Mouse (Mus musculus): Measurements from ENCODE around the gene Ctbp2. TPM values are rescaled to one million over a fixed set of nuclear protein-coding genes. Genes with fewer than 3 reads are reported as not detected.

The Ctbp2 gene
- total RNA-seq, 2 experiments from 2014 or later: 17.7 to 21.8 TPM

DNA sequence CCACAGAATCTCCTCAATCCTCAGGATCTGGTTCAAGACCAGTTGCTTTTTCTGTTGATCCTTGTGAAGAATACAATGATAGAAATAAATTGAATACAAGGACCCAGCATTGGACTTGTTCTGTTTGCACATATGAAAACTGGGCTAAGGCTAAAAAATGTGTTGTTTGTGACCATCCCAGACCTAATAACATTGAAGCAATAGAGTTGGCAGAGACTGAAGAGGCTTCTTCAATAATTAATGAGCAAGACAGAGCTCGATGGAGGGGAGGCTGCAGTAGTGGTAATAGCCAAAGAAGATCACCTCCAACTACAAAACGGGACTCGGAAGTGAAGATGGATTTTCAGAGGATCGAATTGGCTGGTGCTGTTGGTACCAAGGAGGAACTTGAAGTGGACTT is 174.2 kb downstream of the Ctbp2 start:
- DNase-seq (ENCODE audit: low spot score): no peak

DNA sequence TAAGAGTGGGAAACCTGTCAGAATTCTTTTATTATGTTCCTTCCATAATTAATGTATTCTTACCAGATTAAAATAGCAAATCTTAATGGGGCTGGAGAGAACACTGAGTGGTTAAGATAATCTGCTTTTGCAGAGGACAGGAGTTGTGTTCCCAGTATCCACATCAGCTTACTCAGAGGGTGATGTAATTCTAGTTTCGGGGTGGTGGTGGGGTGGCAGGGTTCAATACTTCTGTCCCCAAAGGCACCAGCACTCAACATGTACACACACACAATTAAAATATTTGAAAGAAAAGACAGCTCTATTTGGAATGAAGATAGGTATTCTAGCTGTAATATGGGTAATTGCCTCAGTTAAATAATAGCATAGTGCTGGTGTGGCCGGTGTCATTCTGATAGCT is 183.6 kb downstream of the Ctbp2 start:
- no peak for DNase-seq (ENCODE audit: low spot score)

DNA sequence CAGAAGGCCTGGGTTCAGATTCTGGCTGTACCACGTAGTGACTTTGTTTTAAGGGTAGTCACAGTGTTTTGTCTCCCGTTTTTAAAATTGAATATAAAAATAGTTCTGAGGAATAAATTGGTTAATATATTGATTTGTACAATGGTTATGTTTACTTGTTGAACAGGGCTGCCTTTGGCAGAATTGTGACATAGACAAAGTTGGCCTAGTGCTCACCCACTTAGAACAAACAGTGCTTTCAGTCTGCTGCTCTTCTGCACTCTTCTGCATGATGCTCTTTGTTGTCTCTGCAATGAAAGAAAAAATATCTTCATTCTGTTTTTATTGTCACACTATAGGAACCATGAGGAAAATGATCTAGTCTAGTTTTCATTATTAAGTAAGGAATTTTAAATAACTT is 185.0 kb downstream of the Ctbp2 start:
- DNase-seq (ENCODE audit: low spot score): no peak

Other genes with a start within 250 kb of the Ctbp2 start
- gene Zranb1, start 193.2 kb downstream of the Ctbp2 start, total RNA-seq (2021): 10 to 100 TPM; 51.3 to 56.9 TPM
- under 1 TPM; 0.43 to 0.88 TPM for gene Fgfr2, start 1.0 kb downstream of the Ctbp2 start, total RNA-seq (2021)

Data from gastrocnemius, adult 18-20 months (tissue).